ENCODE assay signal across 19 mouse cellular contexts in the genomic region with DNA sequence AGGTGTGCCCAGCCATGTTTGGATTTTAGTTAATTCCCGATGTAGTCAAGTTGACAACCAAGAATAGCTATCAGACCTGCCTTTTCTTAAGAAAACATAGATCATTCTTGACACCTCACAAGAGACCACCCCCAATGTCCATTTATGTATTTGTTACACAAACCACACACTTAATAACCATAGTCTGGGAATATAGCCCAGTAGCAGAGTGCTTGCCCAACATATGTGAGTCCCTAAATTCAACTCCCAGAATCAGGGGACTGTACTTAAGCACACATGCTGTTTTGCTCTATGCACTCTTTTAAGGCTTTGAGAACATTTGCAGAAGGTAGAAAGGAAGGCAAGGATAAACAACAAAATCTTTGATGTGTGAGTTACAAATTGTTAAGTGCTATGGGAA. TPM values are rescaled to one million over a fixed set of nuclear protein-coding genes. Genes with fewer than 3 reads are reported as not detected.
"Had no signal": no experiment of that assay in that cellular context is flagged by ENCODE, and none has a peak within 500 bp of the region (broad histone marks: within the 10 kb centered on the region; RNA-seq: fewer than 3 reads in every experiment).

No protein-coding gene starts in this region.

- H3K4me2 ChIP-seq: kidney, embryonic 15.5 days; liver, embryonic 13.5 days; midbrain, embryonic 12.5 days; midbrain, embryonic 15.5 days; neural tube, embryonic 12.5 days; neural tube, embryonic 15.5 days; stomach, embryonic 15.5 days had no signal

- H3K9me3 ChIP-seq: kidney, embryonic 15.5 days; liver, embryonic 13.5 days; midbrain, embryonic 12.5 days; midbrain, embryonic 15.5 days; neural tube, embryonic 12.5 days; neural tube, embryonic 15.5 days; stomach, embryonic 15.5 days had no signal

- DNase-seq: kidney, postnatal 10 days; layer of hippocampus, postnatal 36 days; liver, embryonic 13.5 days; lung, postnatal 4 days; right cerebral cortex, postnatal 25 days; spleen, adult 18-20 months; thymus, postnatal 36 days had no signal

- H3K36me3 ChIP-seq: kidney, embryonic 15.5 days; liver, embryonic 13.5 days; midbrain, embryonic 12.5 days; midbrain, embryonic 15.5 days; neural tube, embryonic 12.5 days; neural tube, embryonic 15.5 days; stomach, embryonic 15.5 days had no signal

- H3K4me1 ChIP-seq: stomach, embryonic 15.5 days had no signal

- H3K4me3 ChIP-seq: kidney, embryonic 15.5 days; left cerebral cortex, adult 2 months; liver, embryonic 13.5 days; midbrain, embryonic 12.5 days; midbrain, embryonic 15.5 days; neural tube, embryonic 12.5 days; neural tube, embryonic 15.5 days; stomach, embryonic 15.5 days had no signal

- ATAC-seq: intestine, postnatal 0 days; midbrain, embryonic 15.5 days had no signal

- H3K9ac ChIP-seq: kidney, embryonic 15.5 days; liver, embryonic 13.5 days; midbrain, embryonic 12.5 days; midbrain, embryonic 15.5 days; neural tube, embryonic 12.5 days; neural tube, embryonic 15.5 days; stomach, embryonic 15.5 days had no signal

- H3K27ac ChIP-seq: kidney, embryonic 15.5 days; left cerebral cortex, adult 2 months; liver, embryonic 13.5 days; midbrain, embryonic 12.5 days; midbrain, embryonic 15.5 days; neural tube, embryonic 12.5 days; neural tube, embryonic 15.5 days; stomach, embryonic 15.5 days had no signal

- H3K27me3 ChIP-seq: kidney, embryonic 15.5 days; liver, embryonic 13.5 days; midbrain, embryonic 12.5 days; midbrain, embryonic 15.5 days; neural tube, embryonic 12.5 days; neural tube, embryonic 15.5 days; stomach, embryonic 15.5 days had no signal

RNA-seq across cellular contexts. Expression of a gene that starts 30.4 kb away (rescaled TPM):
- total RNA-seq: liver, adult 2 months had no signal
- polyA plus RNA-seq: kidney, adult 2 months; limb, embryonic 11.5 days; liver, adult 2 months; liver, embryonic 13.5 days; liver, embryonic 16.5 days had no signal
